Mouse (Mus musculus): ENCODE measurements around the gene Sys1.

- TF ChIP-seq HCFC1 (IDR thresholded peaks at IDR 0.05; ENCODE audit: low read depth, low read length) (no peak), POLR2AphosphoS2 (IDR thresholded peaks at IDR 0.05; ENCODE audit: low read length) (no peak), EP300 (IDR thresholded peaks at IDR 0.05; ENCODE audit: low read depth in 1 of 2, low read length in 2 of 2) (no peak), ELF1 (IDR thresholded peaks at IDR 0.05; ENCODE audit: low read depth, low read length) (no peak), POLR2A (IDR thresholded peaks at IDR 0.05; ENCODE audit: control insufficient read depth in 1 of 2, insufficient read depth in 1 of 2, low read depth in 1 of 2, low read length in 2 of 2, poor library complexity in 1 of 2) (no peak), UBTF (IDR thresholded peaks at IDR 0.05; ENCODE audit: borderline replicate concordance, insufficient read depth, low read depth, low read length) (no peak), CTCF (IDR thresholded peaks at IDR 0.05 in 2 of 3, conservative IDR thresholded peaks at IDR 0.05 in 1 of 3; ENCODE audit: control insufficient read depth in 1 of 3, insufficient read depth in 1 of 3, low read depth in 2 of 3, low read length in 3 of 3, poor library complexity in 1 of 3, severe bottlenecking in 1 of 3) (no peak), E2F4 (IDR thresholded peaks at IDR 0.05; ENCODE audit: borderline replicate concordance, low read depth, low read length) (no peak)
These were observed 61.8 kb downstream of the Sys1 start for GRCm38 (mm10) chr2:164518266-164519170.
